Mouse (Mus musculus): ENCODE measurements around the gene Micu2.

The Micu2 gene

GRCm38 (mm10) chr14:57998526-57999401, at the start of gene Micu2:
TSS of gene Micu2 (minus strand) at chr14:57999262.
- in situ Hi-C loops (cut with MboI; ENCODE audit: unreplicated experiment in 2 of 2) = no loop called here

DNA sequence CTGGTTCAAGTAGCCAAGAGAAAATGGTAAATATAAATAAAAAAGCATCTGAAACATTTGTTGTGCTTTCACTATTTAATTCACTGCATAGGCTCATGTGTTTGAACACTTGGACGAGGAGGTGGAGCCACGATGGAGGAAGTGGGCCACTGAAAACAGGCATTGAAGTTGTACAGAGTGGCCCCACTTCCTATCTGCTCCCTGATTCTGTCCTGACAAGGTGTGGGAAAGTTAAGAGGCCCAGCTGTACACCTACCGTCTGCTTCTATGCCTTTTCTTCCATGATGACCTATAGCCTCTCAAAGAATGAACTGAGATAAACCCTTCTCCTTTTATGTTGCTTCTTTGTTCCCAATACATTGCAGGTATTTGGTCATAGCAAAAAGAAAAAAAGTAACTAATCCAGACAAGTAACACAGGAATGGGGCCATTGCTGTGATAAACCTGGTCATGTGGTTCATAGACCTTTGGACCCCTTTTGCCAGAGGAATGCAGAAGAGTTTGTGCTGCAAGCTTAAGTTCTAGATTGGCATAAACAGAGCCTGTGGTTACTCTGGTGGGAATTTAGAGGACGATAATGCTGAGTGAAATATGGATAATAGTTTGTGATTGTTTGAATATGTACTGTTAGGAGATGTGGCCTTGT, 47.7 kb upstream of the Micu2 start:
- in situ Hi-C loops (cut with MboI; ENCODE audit: unreplicated experiment in 2 of 2) = loop anchor here (25.0 kb wide), 3 partner anchors 359 to 1516 kb away; no protein-coding TSS in a partner anchor

GRCm38 (mm10) chr14:58036174-58036573, 37.1 kb upstream of the Micu2 start:
- in situ Hi-C loops (cut with MboI; ENCODE audit: unreplicated experiment in 2 of 2) = loop anchor here (10.0 to 25.0 kb wide), 4 partner anchors 349 to 1526 kb away; no protein-coding TSS in a partner anchor

DNA sequence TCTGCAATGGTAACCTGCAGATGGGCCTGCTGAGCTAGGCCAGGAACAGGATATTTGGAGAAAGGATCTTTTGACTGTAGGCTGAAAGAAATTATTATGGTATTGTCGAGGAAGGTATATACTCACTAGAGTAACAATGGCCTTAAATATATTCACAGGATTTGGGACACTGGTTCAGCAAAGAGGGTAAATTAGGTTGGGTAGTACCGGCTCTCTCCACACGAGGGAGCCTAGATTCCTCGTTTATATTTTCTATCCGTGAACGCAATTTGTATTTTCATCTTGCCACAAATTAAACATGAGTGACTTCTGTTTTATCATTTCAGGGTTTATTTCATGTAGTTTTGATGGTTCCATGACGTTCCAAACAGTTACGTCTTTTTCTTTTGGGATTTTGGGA, 35.5 kb upstream of the Micu2 start:
- in situ Hi-C loops (cut with MboI; ENCODE audit: unreplicated experiment in 2 of 2) = loop anchor here (5.0 to 25.0 kb wide), 5 partner anchors 347 to 1528 kb away; no protein-coding TSS in a partner anchor

GRCm38 (mm10) chr14:58018869-58019268, 19.8 kb upstream of the Micu2 start:
- in situ Hi-C loops (cut with MboI; ENCODE audit: unreplicated experiment in 2 of 2) = no loop called here

- in situ Hi-C loops (cut with MboI; ENCODE audit: unreplicated experiment in 2 of 2) = no loop called here
These were observed 4.8 kb upstream of the Micu2 start for GRCm38 (mm10) chr14:58003852-58004251.

DNA sequence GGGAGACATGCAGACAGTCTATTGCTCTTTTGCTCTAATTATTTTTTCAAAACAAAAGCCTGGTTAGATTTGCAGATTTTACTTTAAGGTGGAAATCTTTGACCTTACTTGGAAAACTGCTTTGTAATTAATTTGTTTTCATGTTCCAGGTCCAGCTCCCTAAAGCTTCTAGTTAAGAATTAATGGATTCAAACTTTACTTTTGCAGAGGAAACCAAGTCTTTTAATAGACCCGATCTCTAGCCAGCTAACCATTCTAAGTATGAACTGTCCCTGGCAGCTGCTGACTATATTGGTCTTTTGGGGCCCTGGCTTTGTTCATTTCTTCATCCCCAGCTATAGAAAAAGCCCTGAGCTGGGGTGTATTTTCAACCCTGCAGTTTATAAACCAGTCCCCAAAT, 3.1 kb upstream of the Micu2 start:
- in situ Hi-C loops (cut with MboI; ENCODE audit: unreplicated experiment in 2 of 2) = no loop called here

- in situ Hi-C loops (cut with MboI; ENCODE audit: unreplicated experiment in 2 of 2) = no loop called here
These were observed 306 bp upstream of the Micu2 start for GRCm38 (mm10) chr14:57999402-57999734.

DNA sequence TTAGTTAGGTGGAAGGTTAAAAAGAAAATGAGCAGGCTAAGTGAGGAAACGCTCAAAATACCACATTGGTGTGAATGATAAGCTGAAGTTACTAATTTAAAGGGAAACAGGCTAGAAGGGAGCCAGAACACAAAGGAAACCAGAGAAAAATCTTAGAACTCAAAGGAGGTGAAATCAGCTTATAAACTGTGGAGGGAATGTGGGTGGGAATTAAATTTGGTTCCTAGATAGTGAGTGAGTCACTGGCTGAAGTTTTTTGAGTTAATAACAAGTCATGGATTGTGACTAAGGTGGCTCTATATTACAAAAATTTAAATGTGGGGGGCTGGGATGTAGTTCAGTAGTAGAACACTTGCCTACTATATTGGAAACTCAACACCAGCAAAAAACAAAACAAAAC, 1.6 kb downstream of the Micu2 start:
- in situ Hi-C loops (cut with MboI; ENCODE audit: unreplicated experiment in 2 of 2) = no loop called here

- in situ Hi-C loops (cut with MboI; ENCODE audit: unreplicated experiment in 2 of 2) = no loop called here
These were observed 2.9 kb downstream of the Micu2 start for GRCm38 (mm10) chr14:57996210-57996609.

DNA sequence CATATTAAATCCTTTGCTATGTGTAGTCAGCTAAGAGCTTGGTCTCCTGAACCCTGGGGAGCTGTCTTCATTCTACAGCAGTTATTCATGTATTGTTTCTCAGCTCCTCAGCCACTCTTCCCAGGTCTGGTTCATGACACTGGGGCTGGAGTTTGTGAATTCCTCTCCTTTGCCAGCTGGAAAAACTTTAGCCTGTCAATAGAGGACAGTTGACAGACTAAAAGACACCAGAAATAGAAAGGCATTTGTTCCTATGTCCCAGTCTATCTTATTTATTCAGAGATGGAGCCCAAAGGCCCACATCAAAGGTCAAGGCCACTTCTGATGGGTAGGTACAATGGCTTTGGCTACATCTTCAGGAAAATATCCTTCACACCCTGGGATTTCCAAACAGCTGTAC, 7.3 kb downstream of the Micu2 start:
- in situ Hi-C loops (cut with MboI; ENCODE audit: unreplicated experiment in 2 of 2) = no loop called here

- in situ Hi-C loops (cut with MboI; ENCODE audit: unreplicated experiment in 2 of 2) = no loop called here
These were observed 9.9 kb downstream of the Micu2 start for GRCm38 (mm10) chr14:57989162-57989561.

DNA sequence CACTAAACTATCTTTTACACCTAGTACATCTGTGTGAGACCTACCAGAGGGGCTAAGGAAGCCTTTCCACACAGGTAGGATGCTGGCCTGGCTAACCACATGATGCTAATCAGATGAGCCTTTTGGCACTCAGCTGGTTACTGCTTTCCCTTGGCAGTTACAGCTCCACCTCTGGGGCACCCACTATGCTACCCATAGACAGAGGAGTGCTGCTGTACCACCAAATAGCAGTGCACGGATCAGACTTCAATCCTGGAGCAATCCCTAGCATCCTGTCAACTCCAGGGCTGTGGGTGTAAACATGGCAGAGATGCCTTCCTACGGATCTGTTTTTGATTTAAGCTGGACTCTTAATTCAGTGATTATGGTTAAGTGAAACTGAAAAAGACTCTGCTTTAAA, 13.3 kb downstream of the Micu2 start:
- in situ Hi-C loops (cut with MboI; ENCODE audit: unreplicated experiment in 2 of 2) = no loop called here

DNA sequence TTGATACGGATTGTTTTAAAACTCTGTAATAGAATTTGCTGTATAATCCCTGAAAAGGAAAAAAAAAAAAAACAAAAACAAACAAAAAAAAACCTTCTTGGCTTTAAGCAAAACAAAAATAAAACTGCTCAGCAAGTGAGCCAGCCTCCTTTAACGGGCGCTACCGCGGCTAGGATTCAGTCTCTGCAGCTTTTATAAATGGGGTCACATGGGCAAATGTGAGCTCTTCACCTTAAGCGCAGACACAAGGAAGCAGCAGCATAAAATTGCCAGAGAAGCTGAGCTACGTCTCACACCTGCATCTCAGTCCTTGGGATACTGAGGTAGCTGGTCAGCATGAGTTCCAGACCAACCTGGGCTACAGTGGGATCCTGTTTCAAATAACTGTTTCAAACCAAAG, 16.6 kb downstream of the Micu2 start:
- in situ Hi-C loops (cut with MboI; ENCODE audit: unreplicated experiment in 2 of 2) = no loop called here

DNA sequence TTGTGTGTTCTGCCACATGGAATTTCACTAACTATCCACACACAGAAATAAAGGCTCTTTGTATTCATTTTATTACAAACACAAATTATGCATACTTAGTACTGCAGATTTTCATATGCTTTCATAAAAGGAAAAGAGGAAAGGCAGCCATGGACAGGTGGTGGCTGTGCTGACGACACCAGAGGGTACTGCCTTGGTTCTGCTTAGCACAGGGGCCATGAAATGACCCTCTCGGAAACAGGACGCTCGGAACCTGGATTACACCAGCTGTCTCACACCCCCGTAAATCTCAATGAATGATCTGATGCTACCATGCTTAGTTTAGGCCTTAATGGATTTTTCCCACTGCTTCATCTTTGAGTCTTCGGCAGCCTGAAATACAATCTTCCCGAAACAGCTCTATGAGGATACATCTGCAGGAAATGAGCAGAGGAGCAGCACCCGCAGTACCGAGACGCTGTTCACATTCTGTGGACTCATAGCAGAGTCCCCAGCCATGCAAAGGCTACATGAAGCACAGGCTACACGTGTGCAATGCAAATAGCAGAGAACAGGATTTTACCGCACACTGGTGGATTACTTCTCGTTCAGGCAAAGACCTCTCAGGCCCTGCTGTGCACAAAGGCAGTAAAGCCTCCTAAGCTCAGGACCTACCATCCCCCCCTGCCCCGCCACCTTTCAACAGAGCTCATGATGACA, 17.2 kb downstream of the Micu2 start:
- in situ Hi-C loops (cut with MboI; ENCODE audit: unreplicated experiment in 2 of 2) = no loop called here

DNA sequence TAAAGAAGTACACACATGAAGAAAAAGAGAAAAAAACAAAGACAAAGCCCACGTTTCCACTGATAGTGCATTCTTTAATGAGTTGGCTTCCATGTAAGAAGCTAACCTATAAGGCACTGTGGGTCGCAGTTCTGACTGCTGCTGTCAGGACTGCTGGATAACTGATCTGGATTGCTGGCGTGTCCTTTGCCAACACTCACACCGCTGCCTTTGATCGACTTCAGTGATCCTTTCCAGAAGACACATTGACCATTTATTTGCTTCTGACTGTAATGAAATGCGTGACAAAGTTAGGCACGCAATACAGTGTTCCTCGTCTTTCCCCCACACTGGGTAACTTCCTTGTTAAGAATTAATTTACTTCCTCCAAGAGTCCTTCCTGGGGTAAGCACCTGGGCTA, 18.3 kb downstream of the Micu2 start:
- in situ Hi-C loops (cut with MboI; ENCODE audit: unreplicated experiment in 2 of 2) = no loop called here

DNA sequence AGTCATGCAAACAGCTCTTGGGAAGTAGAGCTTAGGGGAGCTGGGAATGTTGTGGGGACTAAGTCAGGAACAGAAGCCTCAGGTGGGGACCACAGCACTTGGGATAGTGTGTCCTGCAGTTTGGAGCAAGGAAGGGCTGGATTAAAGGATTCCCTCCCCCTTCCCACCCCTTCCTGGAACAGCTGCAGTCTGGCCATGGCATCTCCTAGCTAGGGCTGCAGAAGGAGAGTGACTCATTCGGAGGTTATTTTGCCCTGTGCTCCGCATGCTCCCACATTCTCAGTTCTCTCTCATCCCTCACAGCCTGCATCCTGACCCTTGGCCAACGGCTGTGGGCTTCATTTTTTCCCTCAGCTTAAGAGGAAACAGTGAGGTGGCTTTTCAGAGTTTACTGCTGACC, 18.9 kb downstream of the Micu2 start:
- in situ Hi-C loops (cut with MboI; ENCODE audit: unreplicated experiment in 2 of 2) = no loop called here

- in situ Hi-C loops (cut with MboI; ENCODE audit: unreplicated experiment in 2 of 2) = no loop called here
These were observed 20.9 kb downstream of the Micu2 start for GRCm38 (mm10) chr14:57978144-57978543.

DNA sequence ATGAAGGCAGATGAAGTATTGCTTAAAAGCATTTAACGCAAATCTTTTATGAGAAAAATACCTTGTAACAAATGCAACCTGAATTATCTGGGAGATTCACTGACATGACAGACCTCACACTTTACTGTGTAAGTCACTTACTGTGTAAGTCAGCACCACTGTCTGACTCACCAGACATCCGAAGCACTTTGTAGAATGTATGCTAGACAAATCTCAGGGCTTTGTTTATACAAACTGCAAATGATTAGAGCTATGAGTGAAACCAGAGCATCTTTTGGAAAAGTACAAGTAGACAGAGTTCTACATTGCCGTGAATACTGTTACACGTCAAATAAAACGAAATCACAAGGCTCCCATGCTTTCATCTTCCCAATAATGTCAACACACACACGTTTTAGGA, 23.4 kb downstream of the Micu2 start:
- in situ Hi-C loops (cut with MboI; ENCODE audit: unreplicated experiment in 2 of 2) = no loop called here

GRCm38 (mm10) chr14:57971986-57972525, 27.0 kb downstream of the Micu2 start:
- in situ Hi-C loops (cut with MboI; ENCODE audit: unreplicated experiment in 2 of 2) = no loop called here

GRCm38 (mm10) chr14:57968873-57969272, 30.2 kb downstream of the Micu2 start:
- in situ Hi-C loops (cut with MboI; ENCODE audit: unreplicated experiment in 2 of 2) = no loop called here
